Mouse (Mus musculus): ENCODE measurements at regions not wholly inside any gene's neighbourhood (a gene's known extent, or its start where the extent isn't known, plus 50 kb on each side); places are given as distances from the start of the nearest gene placed in this dataset.
A peak's percentile ranks its signal among the peaks of the same experiment; 100 is the strongest.

- DNase-seq = no peak
Measured at GRCm38 (mm10) chr13:110450526-110450925, 55.7 kb downstream of the Plk2 start.

- DNase-seq = no peak
Measured at GRCm38 (mm10) chr13:110452009-110452525, 57.2 kb downstream of the Plk2 start.

- DNase-seq = peak in 1 of 2 experiments; percentile 5
Measured at GRCm38 (mm10) chr13:110455085-110455484, 60.2 kb downstream of the Plk2 start.

- no peak for DNase-seq
Measured at GRCm38 (mm10) chr13:110455569-110456196, 60.8 kb downstream of the Plk2 start.

GRCm38 (mm10) chr13:110458701-110459100, 63.9 kb downstream of the Plk2 start:
- peak; percentile 5 for DNase-seq

GRCm38 (mm10) chr13:110461581-110461980, 66.7 kb downstream of the Plk2 start:
- DNase-seq = no peak

GRCm38 (mm10) chr13:110471526-110471925, 76.7 kb downstream of the Plk2 start:
- DNase-seq = no peak

- no peak for DNase-seq
Measured at GRCm38 (mm10) chr13:110477709-110478108, 82.9 kb downstream of the Plk2 start.

- no peak for DNase-seq
Measured at GRCm38 (mm10) chr13:110484358-110484940, 89.6 kb downstream of the Plk2 start.

GRCm38 (mm10) chr13:110485515-110485914, 90.7 kb downstream of the Plk2 start:
- no peak for DNase-seq

GRCm38 (mm10) chr13:110490166-110490565, 95.3 kb downstream of the Plk2 start:
- no peak for DNase-seq

- peak; percentile 47 for DNase-seq
Measured at GRCm38 (mm10) chr13:110492296-110493001, 97.6 kb downstream of the Plk2 start.

GRCm38 (mm10) chr13:110493002-110493552, 98.2 kb downstream of the Plk2 start:
- DNase-seq = no peak

GRCm38 (mm10) chr13:110497461-110497860, 102.6 kb downstream of the Plk2 start:
- no peak for DNase-seq

- no peak for DNase-seq
Measured at GRCm38 (mm10) chr13:110507814-110508362, 113.0 kb downstream of the Plk2 start.

- DNase-seq = peak; percentile 21 to 23
Measured at GRCm38 (mm10) chr13:110517986-110518385, 123.1 kb downstream of the Plk2 start.

- DNase-seq = no peak
Measured at GRCm38 (mm10) chr13:110522974-110523373, 128.1 kb downstream of the Plk2 start.

- no peak for DNase-seq
Measured at GRCm38 (mm10) chr13:110527681-110528080, 132.8 kb downstream of the Plk2 start.

GRCm38 (mm10) chr13:110529624-110530023, 134.8 kb downstream of the Plk2 start:
- no peak for DNase-seq

GRCm38 (mm10) chr13:110534320-110534764, 139.5 kb downstream of the Plk2 start:
- no peak for DNase-seq

- no peak for DNase-seq
Measured at GRCm38 (mm10) chr13:110535785-110536184, 140.9 kb downstream of the Plk2 start.

GRCm38 (mm10) chr13:110537960-110538463, 143.2 kb downstream of the Plk2 start:
- no peak for DNase-seq
